Mouse (Mus musculus) left cerebral cortex, adult 9 months (tissue): ENCODE results near the gene Arhgef11.

Experiments used
- DNase-seq, 2 experiments: peaks; one replicate each; pipeline ENCODE4 v3.0.0; 2022; ENCODE audit warnings: low spot score in 2 of 2

Gene Arhgef11

DNA sequence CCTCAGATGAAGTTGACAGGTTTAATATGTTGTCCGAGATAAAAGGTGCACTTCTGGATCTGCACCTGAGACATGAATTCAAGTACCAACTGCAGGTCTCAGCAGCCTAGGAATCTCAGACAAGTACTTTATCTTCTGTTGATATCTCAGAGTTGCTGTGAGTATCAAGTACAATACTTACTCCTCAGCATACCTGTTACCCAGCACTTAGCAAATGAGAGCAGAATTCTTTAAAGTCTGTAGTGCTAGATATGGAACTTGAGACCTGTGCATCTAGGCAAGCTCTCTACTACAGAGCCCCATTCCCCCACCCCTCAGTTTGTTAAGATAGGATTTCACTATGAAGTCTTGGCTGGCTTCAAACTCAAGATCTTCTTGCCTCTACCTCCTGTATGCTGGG lies 43.9 kb downstream of the Arhgef11 start:
- DNase-seq, result no peak

DNA sequence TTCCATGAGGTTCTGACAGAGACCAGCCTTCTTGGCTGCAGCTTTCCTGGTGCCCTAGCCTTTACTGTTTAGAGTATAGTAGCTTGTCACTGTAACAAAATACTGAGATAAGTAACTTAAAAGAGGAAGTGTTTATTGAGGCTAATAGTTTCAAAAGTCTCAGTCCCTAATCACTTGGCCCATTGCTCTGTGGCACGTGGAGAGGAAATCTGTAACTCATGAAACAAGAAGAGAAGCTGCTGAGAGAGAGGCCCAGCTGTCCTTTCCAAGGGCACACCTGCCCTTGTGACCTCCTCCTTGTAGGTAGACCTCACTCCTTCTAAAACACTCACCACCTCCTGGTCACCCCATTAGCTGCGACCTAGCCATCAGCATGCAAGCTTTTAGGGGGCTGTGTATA lies 101.2 kb downstream of the Arhgef11 start:
- DNase-seq, result no peak

DNA sequence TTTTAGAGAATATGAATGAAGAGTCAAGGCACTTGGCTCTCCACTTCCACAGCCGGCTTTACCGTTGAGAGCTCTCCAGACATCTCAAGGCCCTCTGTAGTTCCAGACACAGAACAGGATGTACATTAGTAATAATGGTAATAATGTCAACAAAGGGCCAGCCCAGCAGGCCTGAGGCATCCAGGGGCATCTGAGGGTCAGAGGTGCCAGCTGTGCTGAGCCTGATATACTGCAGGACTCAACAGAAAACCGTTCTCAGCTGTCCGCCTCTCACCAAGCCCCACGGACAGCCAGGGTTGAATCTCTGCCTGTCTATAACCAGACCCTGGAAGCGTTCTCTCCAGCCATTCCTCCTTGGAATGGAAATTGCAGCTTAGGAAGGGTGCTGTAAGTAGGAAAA lies 107.2 kb downstream of the Arhgef11 start:
- DNase-seq, result no peak

DNA sequence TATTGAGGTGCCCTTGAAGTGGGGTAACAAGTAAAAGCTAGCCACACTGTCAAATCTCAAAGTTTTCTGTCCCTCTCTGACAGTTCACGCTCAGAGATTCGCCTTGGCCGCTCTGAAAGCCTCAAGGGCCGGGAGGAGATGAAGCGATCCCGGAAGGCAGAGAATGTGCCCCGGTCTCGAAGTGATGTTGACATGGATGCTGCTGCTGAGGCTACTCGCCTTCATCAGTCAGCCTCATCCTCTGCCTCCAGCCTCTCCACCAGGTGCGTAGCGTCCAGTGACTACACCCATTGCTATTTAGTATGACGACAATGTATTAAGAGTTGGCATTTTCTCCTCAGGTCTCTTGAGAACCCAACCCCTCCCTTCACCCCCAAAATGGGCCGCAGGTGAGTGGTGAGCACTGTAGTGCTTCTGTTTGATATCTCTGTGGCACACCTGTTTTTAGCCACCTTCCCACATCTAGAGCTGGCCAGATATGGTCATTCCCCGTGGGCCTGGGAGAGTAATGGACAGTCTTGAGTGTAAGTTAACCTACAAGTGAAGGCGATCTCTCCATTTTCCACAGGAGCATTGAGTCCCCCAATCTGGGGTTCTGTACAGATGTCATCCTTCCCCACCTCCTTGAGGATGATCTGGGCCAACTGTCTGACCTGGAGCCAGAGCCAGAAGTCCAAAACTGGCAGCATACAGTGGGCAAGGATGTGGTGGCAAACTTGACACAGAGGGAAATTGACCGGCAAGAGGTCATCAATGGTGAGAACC lies 108.2 kb downstream of the Arhgef11 start:
- no peak for DNase-seq

DNA sequence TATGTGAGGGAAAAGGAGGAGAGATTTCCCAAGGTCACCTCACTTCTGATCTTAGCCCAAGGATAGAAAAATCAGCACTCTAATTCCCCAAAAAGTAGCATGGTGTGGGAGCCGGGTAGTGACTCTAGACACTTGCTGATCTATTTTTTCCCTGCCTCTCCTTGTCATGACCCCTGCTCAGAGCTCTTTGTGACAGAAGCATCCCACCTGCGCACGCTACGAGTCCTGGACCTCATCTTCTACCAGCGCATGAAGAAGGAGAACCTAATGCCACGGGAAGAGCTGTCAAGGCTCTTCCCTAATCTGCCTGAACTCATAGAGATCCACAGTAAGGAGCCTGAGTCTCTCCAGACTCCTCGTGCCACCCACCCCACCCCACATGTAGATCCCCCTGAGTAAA lies 108.8 kb downstream of the Arhgef11 start:
- no peak for DNase-seq

DNA sequence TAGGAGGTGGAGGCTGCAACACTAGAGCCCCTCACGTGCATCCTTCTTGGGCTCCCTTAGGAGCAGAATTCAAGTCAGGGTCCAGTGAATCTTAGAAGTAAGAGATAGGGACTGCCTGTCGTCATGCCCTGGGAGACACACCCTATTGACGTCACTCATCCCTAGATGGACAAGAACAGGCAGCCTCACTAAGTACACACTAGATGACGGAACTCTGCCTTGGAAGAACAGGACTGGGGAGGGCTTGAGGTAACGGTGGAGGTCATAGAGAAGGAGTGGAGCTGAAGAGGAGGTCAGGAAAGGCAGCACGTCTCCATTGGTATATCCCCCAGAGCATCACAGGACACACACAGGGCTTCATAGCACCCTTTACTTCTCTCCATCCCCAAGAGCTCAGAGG lies 111.3 kb downstream of the Arhgef11 start:
- DNase-seq, result no peak

DNA sequence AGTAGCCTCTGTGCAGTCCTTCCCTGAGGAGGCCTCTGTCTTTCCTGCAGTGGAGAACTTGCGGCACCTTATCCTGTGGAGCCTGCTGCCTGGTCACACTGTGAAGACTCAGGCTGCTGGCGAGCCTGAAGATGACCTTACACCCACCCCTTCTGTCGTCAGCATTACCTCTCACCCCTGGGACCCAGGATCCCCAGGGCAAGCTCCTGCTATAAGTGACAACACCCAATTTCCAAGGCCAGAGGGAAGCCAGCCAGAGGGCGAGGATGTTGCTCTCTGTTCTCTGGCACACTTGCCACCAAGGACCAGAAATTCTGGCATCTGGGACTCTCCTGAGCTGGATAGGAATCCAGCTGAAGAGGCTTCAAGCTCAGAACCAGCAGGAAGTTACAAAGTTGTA lies 115.7 kb downstream of the Arhgef11 start:
- no peak for DNase-seq

DNA sequence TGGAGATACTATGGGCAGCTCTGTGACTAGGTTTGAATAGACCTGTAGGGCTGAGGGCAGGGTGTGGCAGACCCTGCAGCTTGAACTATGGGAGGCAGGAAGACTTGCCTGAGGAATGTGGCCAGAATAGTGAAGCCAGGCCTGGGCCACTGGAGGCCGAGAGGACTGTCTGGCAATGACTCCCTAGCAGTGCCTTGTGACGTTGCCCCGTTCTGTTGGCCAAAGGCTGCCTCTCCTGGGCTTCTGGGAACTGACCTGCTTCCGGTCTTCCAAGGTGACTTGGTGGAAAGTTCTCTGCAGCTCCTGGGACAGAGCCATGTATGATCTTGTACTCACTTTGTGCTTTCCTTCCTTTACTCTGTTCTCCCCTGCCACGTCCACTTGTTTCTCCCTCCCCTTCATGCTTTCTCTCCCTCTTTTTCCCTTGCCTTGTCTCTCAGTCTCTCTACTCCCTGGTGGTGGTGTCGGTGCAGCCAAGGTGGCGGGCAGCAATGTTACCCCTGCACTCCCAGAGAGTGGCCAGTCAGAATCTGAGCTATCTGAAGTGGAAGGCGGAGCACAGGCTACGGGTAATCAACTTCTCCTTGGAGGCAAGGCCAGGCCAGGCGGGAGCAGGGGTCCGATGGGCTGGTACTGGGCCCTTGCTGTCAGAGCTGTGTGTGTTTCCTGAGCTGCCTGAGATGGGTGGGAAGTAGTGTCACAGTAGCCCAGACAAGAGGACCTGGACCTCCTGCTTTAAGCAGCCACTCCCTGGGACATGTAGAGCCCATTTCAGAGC lies 116.8 kb downstream of the Arhgef11 start:
- no peak for DNase-seq

DNA sequence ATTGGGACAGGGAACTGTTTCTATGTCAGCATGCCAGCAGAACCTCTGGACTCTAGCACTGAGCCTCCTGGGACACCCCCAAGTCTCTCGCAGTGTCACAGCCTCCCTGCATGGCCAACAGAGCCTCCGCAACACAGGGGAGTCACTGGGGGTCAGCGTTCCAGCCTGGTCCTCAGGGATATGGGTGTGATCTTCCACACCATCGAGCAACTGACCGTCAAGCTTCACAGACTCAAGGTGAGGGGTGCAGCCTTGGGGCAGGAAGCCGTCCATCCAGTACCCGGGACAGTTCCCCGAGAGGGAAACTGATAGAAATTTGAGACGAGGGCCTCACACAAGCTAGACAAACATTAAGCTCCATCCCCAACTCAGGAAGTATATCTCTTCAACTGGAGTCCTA lies 118.0 kb downstream of the Arhgef11 start:
- DNase-seq, result no peak

DNA sequence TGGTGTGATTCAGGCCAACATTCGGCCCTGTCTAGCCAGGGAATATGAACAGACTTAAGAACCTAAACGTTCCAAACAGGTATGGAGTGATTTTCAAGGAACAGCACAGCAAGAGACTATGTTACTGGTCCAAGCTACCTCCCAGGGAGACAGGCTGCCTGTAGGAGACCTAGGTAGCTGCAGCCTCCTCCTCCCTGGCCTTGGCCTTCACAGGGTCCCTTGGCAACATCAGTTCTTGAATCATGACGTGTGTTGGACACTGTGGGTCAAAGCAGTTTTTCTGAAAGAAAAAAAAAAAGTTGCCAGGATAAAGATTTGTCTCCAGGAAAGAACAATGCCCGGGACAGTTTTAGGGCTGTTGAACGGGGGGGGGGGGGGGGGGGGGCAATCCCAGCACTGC lies 121.5 kb downstream of the Arhgef11 start:
- no peak for DNase-seq

DNA sequence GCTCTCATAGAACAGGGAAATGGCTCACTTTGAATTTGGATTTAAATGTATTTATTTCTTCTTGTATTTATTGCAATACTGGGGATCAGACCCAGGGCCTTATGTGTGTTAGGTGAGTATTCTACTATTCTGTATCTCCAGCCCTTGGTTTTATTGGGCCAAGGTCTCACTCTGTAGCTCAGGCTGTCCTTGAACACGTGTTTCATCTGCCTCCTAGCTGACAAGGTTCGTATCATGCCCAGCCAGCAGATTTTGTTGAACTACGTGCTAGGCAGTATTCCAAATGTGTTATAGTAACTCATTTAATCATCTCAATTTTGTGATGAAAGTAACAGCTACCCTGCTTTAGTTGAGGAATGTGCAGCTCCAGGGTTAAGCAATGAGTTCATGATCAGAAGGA lies 124.7 kb downstream of the Arhgef11 start:
- DNase-seq, result no peak

DNA sequence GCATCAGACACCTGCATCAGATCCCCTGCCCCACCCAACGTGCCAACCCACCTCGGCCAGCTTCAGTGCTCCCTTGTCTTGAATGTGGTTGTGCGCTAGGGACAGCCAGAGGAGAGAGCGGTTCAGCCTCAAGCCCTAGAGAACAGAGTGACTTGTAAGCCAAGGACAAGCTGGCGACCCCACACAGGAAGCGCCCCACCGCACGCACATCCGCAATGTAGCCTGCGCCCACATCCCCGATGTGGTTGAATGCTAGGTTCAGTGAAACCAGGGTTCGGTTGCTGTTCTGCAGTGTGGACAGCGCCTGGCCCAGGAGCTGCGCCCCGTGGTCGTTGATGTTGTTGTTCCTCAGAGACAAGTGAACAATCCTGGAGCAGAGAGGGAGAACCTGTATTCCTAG lies 125.4 kb downstream of the Arhgef11 start:
- no peak for DNase-seq

DNA sequence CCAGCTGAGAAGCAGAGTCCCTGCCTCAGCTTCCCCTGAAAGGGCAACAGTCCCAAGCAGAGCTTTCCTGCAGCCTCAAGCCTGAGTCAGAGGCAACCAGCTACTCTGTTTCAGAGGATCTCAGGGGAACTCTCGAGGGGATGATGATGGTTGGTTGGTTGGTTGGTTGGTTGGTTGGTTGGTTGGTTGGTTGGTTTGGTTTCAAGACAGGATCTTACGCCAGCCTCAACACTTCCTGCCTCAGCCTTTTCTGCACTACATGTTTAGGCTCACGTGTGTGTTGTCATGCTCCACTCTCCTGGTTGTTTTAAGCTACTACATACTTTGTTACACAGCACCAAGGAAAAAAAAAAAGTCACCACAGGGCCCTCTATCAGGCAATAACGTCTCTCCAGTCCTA lies 126.6 kb downstream of the Arhgef11 start:
- no peak for DNase-seq

DNA sequence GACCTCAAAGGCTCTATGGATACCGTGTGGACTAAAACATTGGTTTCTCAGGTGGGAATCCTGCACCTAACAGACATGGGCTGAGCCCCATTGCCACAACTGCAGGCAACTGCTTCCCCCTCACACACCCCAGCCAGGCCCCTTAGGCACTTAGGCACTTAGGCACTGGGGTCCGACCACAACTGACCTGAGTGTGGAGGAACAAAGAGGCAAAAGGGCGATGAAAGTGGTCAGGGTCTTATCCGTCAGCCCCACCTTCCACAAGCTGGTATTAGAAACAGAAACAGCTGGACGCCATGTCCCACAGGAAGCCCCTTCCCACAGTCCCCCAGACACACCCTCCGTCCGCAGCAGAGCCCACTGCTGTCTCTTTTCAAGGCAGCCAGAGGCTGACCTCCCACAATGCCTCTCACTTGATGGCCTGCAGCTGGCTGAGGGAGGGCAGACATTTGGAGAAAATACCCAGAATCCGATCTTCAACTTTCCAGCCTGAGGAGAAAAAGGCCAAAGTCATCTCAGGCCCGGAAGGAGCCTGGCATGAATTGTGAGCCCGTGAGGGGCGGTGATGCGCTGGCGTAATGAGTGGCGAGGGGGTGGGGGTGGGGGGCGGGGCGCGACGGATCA lies 127.8 kb downstream of the Arhgef11 start:
- no peak for DNase-seq

DNA sequence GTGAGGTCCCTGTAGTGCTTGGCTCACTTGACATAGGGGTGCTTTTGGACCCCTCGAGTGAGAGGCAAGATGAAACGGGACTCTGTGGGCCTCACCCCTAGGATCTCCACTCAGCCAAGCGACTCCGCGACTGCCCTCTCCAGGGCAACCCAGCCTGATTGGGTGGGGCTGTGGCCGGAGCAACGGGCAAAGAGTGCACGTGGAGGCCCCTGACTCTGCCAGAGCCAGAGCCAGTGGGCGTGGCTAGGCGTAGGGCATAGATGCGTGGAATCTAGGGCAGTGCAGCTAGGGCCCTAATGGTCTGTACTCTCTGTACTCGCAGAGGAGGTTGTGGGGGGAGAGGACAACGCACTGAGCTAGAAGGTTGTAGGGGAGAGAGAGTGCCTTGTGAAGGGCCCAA lies 131.1 kb downstream of the Arhgef11 start, which contains the start of gene Lrrc71:
Gene Lrrc71, minus strand, starts transcription at position 195 of the 400 bp plus-strand sequence.
- no peak for DNase-seq

DNA sequence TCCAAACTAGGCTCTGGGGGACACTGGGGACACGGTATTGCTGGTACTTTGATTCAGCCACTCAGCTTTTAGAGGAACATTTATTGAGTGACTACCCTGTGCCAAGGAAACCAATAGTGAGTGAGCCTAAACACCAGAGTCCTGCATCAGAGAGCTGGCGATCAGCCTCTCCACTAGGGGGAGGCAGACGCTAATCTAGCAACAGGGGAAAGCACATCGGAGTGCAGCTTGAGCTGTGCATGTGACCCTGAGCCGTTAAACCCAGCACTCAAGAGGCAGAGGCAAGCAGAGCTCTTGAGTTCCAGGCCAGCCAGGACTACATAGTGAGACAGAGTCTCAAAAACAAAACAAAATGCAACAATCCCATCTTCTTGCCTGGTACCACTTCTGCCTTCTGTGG lies 131.7 kb downstream of the Arhgef11 start:
- DNase-seq, result peak in 1 of 2 experiments; percentile 57

DNA sequence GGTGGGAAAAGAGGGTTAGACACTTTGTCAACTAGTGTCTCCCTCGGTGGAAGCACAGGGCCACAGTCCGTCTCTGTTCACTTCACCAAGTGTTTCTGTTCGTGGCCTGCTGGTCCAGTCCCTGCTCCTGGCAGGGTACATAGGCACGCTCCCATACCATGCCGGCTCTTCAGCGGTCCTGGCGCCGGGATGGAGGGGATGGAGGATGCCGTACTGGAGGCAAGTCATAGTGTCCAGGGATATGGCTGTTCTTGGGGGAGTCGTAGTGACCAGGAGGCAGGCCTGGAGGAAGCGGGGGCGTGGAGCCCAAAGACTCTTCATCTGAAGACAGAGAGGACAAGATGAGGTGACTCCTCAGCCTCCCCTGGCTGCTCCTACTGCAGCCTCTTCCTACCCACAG lies 132.6 kb downstream of the Arhgef11 start:
- DNase-seq, result no peak

DNA sequence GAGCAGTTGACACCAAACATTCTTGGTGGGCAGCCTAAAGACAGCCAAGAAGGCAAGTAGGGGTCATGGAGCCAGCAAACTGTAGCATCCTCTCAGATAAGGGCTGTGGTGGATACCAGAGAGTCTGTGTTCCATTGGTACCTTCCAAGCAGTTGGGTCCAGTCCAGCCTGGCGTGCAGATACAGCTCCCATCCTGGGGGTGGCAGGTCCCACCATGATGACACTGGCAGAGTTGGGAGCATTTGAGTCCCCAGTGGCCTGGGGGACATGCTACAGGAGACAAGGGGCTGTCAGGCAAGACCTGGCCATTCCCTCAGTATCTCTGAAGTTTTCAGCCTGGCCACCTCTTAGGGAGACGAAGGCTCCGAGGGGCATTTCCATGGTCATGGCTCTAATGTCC lies 135.2 kb downstream of the Arhgef11 start:
- no peak for DNase-seq

DNA sequence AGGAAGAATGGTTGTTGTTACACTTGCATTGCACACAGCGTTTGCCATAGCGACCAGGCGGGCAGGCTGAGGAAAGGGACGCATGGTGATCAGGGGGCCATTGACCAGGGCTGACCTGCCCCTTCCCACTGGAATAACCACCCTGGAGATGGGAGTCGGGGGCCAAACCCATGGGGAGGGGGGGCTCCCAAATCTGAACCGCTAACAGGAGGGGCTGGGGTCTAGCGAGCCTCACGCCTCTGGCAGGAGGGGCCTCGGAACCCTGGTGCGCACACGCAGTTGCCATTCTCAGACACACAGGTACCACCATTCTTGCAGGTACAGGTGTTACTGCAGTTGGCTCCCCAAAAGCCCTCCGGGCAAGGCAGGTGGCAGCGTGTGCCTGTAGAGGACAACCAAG lies 136.5 kb downstream of the Arhgef11 start:
- no peak for DNase-seq

DNA sequence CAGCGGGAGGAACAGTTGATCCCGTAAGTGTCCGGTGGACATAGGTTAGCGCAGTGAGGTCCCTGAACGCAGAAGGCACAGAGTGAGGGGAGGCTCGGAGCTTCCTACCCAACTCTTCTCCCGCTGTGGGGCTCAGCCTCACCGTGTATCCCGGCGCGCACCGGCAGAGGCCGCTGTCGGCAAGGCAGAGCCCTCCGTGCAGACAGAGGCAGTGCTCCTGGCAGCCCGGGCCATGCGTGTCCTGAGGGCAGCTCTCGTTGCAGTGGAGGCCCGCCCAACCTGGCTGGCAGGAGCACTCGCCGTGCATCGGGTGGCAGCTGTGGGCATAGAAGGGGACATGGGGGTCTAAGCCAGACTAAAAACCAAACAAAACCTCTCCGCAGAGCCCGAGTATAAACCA lies 138.6 kb downstream of the Arhgef11 start:
- DNase-seq, result peak in 1 of 2 experiments; percentile 85

DNA sequence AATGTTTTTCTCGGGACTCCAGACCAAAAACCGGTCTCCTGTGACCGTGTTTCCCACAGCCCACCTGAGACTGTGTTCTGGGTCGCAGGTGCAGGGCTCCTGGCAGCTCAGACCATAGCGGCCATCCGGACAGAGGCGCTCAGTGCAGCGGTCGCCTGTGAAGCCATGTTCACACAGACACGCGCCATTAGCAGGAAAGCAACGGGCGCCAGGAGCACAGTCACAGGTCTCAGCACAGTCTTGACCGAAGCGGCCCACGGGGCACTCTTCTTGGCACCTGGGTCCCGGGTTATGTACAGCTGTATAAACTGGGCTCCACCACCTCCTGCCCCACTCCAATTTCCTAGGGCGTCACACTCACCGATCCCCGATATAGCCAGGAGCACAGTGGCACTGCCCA lies 139.1 kb downstream of the Arhgef11 start:
- DNase-seq, result no peak

DNA sequence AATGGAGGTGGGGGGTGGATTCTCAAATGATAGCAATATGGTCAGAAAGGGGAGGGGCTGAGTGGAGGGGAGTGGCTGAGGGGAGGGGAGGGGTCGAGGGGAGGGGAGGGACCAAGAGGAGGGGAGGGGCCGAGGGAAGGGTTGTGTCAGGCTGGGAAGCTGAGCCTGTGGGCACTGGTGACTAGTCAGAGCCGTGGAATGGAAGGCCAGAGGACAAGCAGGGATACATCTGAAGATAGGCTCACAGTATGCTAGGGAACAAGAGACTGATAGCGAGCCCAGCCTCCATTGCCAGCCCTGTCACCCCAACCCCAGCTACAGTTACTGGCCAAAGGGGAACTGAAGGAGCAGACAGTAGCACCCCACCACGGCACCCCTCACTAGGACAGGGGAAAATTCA lies 141.3 kb downstream of the Arhgef11 start:
- no peak for DNase-seq
